In genomic region chr8:94387027-94387684, GRCm38 (mm10) we compare ENCODE assay signal across 7 mouse cellular contexts. TPM values are rescaled to one million over a fixed set of nuclear protein-coding genes. Genes with fewer than 3 reads are reported as not detected.
DNase-seq lines count a peak whose midpoint lies in the region; ATAC-seq and TF ChIP-seq lines count a peak whose summit lies in the region.

No protein-coding gene starts in this region.

- peak; percentile 35; the same call in 1 of the 2 replicates for TF ChIP-seq POLR2A in small intestine, adult 2 months (IDR thresholded peaks at IDR 0.05; ENCODE audit: low read depth, low read length)

- H3K4me1 ChIP-seq in embryonic facial prominence, embryonic 11.5 days (ENCODE audit: control insufficient read depth, insufficient read depth, low read length), result no peaks in the 10 kb centered on the region
- peaks cover 3% of the 10 kb centered on the region; the same call in 1 of the 2 replicates for H3K4me1 ChIP-seq in limb, embryonic 11.5 days (ENCODE audit: control insufficient read depth, insufficient read depth, low read length)
- peaks cover 19% of the 10 kb centered on the region for H3K4me1 ChIP-seq in midbrain, embryonic 13.5 days (replicated peaks)
- peaks cover 5% of the 10 kb centered on the region; the same call in 1 of the 2 replicates for H3K4me1 ChIP-seq in small intestine, adult 2 months (ENCODE audit: control insufficient read depth, insufficient read depth, insufficient read length, low read length)

- DNase-seq in adrenal gland, postnatal 25 days, result peak; percentile 83
- DNase-seq in embryonic facial prominence, embryonic 11.5 days (ENCODE audit: low spot score), result peak; percentile 87
- peak; percentile 100 for DNase-seq in heart, adult 11 months
- peak; percentile 93 for DNase-seq in kidney, adult 18-20 months
- peak; percentile 83 for DNase-seq in limb, embryonic 11.5 days (ENCODE audit: low spot score)

- TF ChIP-seq CTCF in small intestine, adult 2 months (IDR thresholded peaks at IDR 0.05; ENCODE audit: extremely low read depth, insufficient read length, insufficient replicate concordance, low read depth, low read length), result peak; percentile 13; the same call in 1 of the 2 replicates

- H3K4me3 ChIP-seq in embryonic facial prominence, embryonic 11.5 days (ENCODE audit: low read depth, low read length), result peak overlapping the region; percentile 71
- H3K4me3 ChIP-seq in limb, embryonic 11.5 days (ENCODE audit: low read depth, low read length), result peak overlapping the region; percentile 79
- H3K4me3 ChIP-seq in midbrain, embryonic 13.5 days (replicated peaks), result peak overlapping the region; percentile 88
- H3K4me3 ChIP-seq in small intestine, adult 2 months (ENCODE audit: low read depth, low read length), result peak overlapping the region; percentile 80

- H3K27me3 ChIP-seq in embryonic facial prominence, embryonic 11.5 days (ENCODE audit: control insufficient read depth, insufficient read depth, low read length), result no peaks in the 10 kb centered on the region
- no peaks in the 10 kb centered on the region for H3K27me3 ChIP-seq in limb, embryonic 11.5 days (ENCODE audit: control insufficient read depth, insufficient read depth, low read length)
- H3K27me3 ChIP-seq in midbrain, embryonic 13.5 days, result no peaks in the 10 kb centered on the region
- H3K27me3 ChIP-seq in small intestine, adult 2 months (ENCODE audit: control insufficient read depth, insufficient read depth, low read length), result no peaks in the 10 kb centered on the region

- H3K27ac ChIP-seq in embryonic facial prominence, embryonic 11.5 days (replicated peaks; ENCODE audit: low read depth, low read length), result no peak overlapping the region
- no peak overlapping the region for H3K27ac ChIP-seq in limb, embryonic 11.5 days (replicated peaks; ENCODE audit: low read depth, low read length)
- peak overlapping the region; percentile 95 for H3K27ac ChIP-seq in midbrain, embryonic 13.5 days
- peak overlapping the region; percentile 97 for H3K27ac ChIP-seq in small intestine, adult 2 months (ENCODE audit: insufficient read depth, low read depth, low read length)

- peak; percentile 40 for ATAC-seq in embryonic facial prominence, embryonic 11.5 days (replicated peaks; ENCODE audit: insufficient number of reproducible peaks, low FRiP score, low TSS enrichment, low read depth)
- ATAC-seq in limb, embryonic 11.5 days (ENCODE audit: insufficient number of reproducible peaks, low FRiP score, low TSS enrichment, low read depth), result 0 out of 2 replicates have a peak, but pooled peaks have one; percentile 22
- peak; percentile 49; the same call in 1 of the 2 replicates for ATAC-seq in midbrain, embryonic 13.5 days

- H3K36me3 ChIP-seq in embryonic facial prominence, embryonic 11.5 days (replicated peaks; ENCODE audit: control insufficient read depth, insufficient read depth, low read depth, low read length), result peaks cover 3% of the 10 kb centered on the region
- peaks cover 17% of the 10 kb centered on the region for H3K36me3 ChIP-seq in limb, embryonic 11.5 days (ENCODE audit: control insufficient read depth, insufficient read depth, low read length)
- H3K36me3 ChIP-seq in midbrain, embryonic 13.5 days, result peaks cover 28% of the 10 kb centered on the region
- H3K36me3 ChIP-seq in small intestine, adult 2 months (ENCODE audit: control insufficient read depth, insufficient read depth, low read length), result peaks cover 30% of the 10 kb centered on the region

- H3K9me3 ChIP-seq in embryonic facial prominence, embryonic 11.5 days (replicated peaks; ENCODE audit: control insufficient read depth, low read length), result no peaks in the 10 kb centered on the region
- no peaks in the 10 kb centered on the region for H3K9me3 ChIP-seq in limb, embryonic 11.5 days (ENCODE audit: control insufficient read depth, low read length)
- H3K9me3 ChIP-seq in midbrain, embryonic 13.5 days, result no peaks in the 10 kb centered on the region

- WGBS in embryonic facial prominence, embryonic 11.5 days, result 0% methylated on average over 25 of the region's 25 CpGs
- WGBS in limb, embryonic 11.5 days, result under 1% methylated on average over 25 of the region's 25 CpGs
- WGBS in midbrain, embryonic 13.5 days, result under 1% methylated on average over 25 of the region's 25 CpGs
- under 1% methylated on average over 25 of the region's 25 CpGs for WGBS in small intestine, adult 2 months

- H3K9ac ChIP-seq in embryonic facial prominence, embryonic 11.5 days (replicated peaks; ENCODE audit: low read length), result peak overlapping the region; percentile 77
- H3K9ac ChIP-seq in limb, embryonic 11.5 days (ENCODE audit: low read length), result peak overlapping the region; percentile 87
- H3K9ac ChIP-seq in midbrain, embryonic 13.5 days (replicated peaks), result peak overlapping the region; percentile 92

- H3K4me2 ChIP-seq in embryonic facial prominence, embryonic 11.5 days (ENCODE audit: low read depth, low read length), result peak overlapping the region; percentile 89
- H3K4me2 ChIP-seq in limb, embryonic 11.5 days (ENCODE audit: low read depth, severe bottlenecking), result peak overlapping the region; percentile 86
- peak overlapping the region; percentile 92 for H3K4me2 ChIP-seq in midbrain, embryonic 13.5 days (replicated peaks)

RNA-seq across cellular contexts. Expression of gene Herpud1, which starts 0.9 kb away (rescaled TPM):
- total RNA-seq in adrenal gland, postnatal 25 days (2021), result 98.9 and 118 TPM in 2 replicates
- polyA plus RNA-seq in embryonic facial prominence, embryonic 11.5 days (2014; fragmentation: Nextera tagmentation; extraction: Ambion mirVana), result 54.6 and 54.8 TPM in 2 replicates
- polyA plus RNA-seq in limb, embryonic 11.5 days (2014; fragmentation: Nextera tagmentation; extraction: Ambion mirVana), result 61.9 and 62.4 TPM in 2 replicates
- 58.2 and 60.0 TPM in 2 replicates for polyA plus RNA-seq in midbrain, embryonic 13.5 days (2015; fragmentation: Nextera tagmentation; extraction: Ambion mirVana)
- 302 and 331 TPM in 2 replicates for polyA plus RNA-seq in small intestine, adult 2 months (2012; rRNA removed)

RNA-seq across cellular contexts. Expression of gene Nlrc5, which starts 47.0 kb away (rescaled TPM):
- 2.9 and 3.8 TPM in 2 replicates for total RNA-seq in adrenal gland, postnatal 25 days (2021)
- polyA plus RNA-seq in embryonic facial prominence, embryonic 11.5 days (2014; fragmentation: Nextera tagmentation; extraction: Ambion mirVana), result 0.08 and 0.14 TPM in 2 replicates
- polyA plus RNA-seq in limb, embryonic 11.5 days (2014; fragmentation: Nextera tagmentation; extraction: Ambion mirVana), result 0.24 TPM in 1 of 2 replicates, not detected in the other
- 0.27 and 0.28 TPM in 2 replicates for polyA plus RNA-seq in midbrain, embryonic 13.5 days (2015; fragmentation: Nextera tagmentation; extraction: Ambion mirVana)
- 3.4 and 7.4 TPM in 2 replicates for polyA plus RNA-seq in small intestine, adult 2 months (2012; rRNA removed)

RNA-seq across cellular contexts. Expression of gene Slc12a3, which starts 58.2 kb away (rescaled TPM):
- total RNA-seq in adrenal gland, postnatal 25 days (2021), result 0.09 and 0.29 TPM in 2 replicates
- not detected in 2 replicates for polyA plus RNA-seq in embryonic facial prominence, embryonic 11.5 days (2014; fragmentation: Nextera tagmentation; extraction: Ambion mirVana)
- polyA plus RNA-seq in limb, embryonic 11.5 days (2014; fragmentation: Nextera tagmentation; extraction: Ambion mirVana), result 0.16 TPM in 1 of 2 replicates, not detected in the other
- 0.09 and 0.12 TPM in 2 replicates for polyA plus RNA-seq in midbrain, embryonic 13.5 days (2015; fragmentation: Nextera tagmentation; extraction: Ambion mirVana)
- 0.06 and 0.22 TPM in 2 replicates for polyA plus RNA-seq in small intestine, adult 2 months (2012; rRNA removed)

Comparison
In these comparisons a context has a peak if more than half of its experiments do, and no peak if none do; other contexts are left out.
1. H3K27ac ChIP-seq: peak in midbrain, embryonic 13.5 days (single experiment) and small intestine, adult 2 months (single experiment); none in embryonic facial prominence, embryonic 11.5 days (single experiment) and limb, embryonic 11.5 days (single experiment).
2. Peak in every context shown above with its lines, with median percentiles within 50 percentile points of each other: DNase-seq, ATAC-seq, H3K4me2 ChIP-seq, H3K4me3 ChIP-seq and H3K9ac ChIP-seq.